Mouse (Mus musculus) embryo, embryonic 10 days (tissue): ENCODE results near the gene Hus1.

Source experiments
- DNase-seq: peaks from one replicate; pipeline ENCODE4 v3.0.0-alpha.2; 2015; ENCODE audit warnings: low spot score

Gene Hus1

GRCm38 (mm10) chr11:8978154-8978553 is 32.8 kb downstream of the Hus1 start:
- no peak for DNase-seq

GRCm38 (mm10) chr11:8973166-8973565 is 37.8 kb downstream of the Hus1 start, which contains the start of gene Pkd1l1:
Pkd1l1 (minus strand) TSS chr11:8973266.
- DNase-seq, result no peak

- no peak for DNase-seq
Measured at GRCm38 (mm10) chr11:8972093-8972492, 38.9 kb downstream of the Hus1 start.

GRCm38 (mm10) chr11:8970509-8970908 is 40.5 kb downstream of the Hus1 start:
- DNase-seq, result peak; percentile 43

- no peak for DNase-seq
Measured at GRCm38 (mm10) chr11:8968094-8968493, 42.9 kb downstream of the Hus1 start.

- no peak for DNase-seq
Measured at GRCm38 (mm10) chr11:8958572-8958971, 52.4 kb downstream of the Hus1 start.

GRCm38 (mm10) chr11:8958108-8958507 is 52.9 kb downstream of the Hus1 start:
- DNase-seq, result no peak

GRCm38 (mm10) chr11:8957023-8957422 is 54.0 kb downstream of the Hus1 start:
- peak; percentile 53 for DNase-seq

GRCm38 (mm10) chr11:8955678-8956077 is 55.3 kb downstream of the Hus1 start:
- peak; percentile 73 for DNase-seq

GRCm38 (mm10) chr11:8949765-8950430 is 61.1 kb downstream of the Hus1 start:
- no peak for DNase-seq

GRCm38 (mm10) chr11:8948871-8949270 is 62.1 kb downstream of the Hus1 start:
- no peak for DNase-seq

- DNase-seq, result no peak
Measured at GRCm38 (mm10) chr11:8944114-8944513, 66.9 kb downstream of the Hus1 start.
